Mouse (Mus musculus) heart, adult 11 months (tissue): ENCODE results near the gene Tnip1.
"Not testable (repeated sequence)": the region's sequence is repeated elsewhere in the genome, so short reads cannot be mapped to it uniquely, and the experiment has no call there.

Experiments
- DNase-seq: peaks from one replicate; pipeline ENCODE4 v3.0.0; 2022

The Tnip1 gene

GRCm38 (mm10) chr11:54972049-54972723, 9.5 kb upstream of the Tnip1 start:
- DNase-seq, result no peak

- no peak for DNase-seq
These were observed 8.8 kb upstream of the Tnip1 start for GRCm38 (mm10) chr11:54971365-54972048.

DNA sequence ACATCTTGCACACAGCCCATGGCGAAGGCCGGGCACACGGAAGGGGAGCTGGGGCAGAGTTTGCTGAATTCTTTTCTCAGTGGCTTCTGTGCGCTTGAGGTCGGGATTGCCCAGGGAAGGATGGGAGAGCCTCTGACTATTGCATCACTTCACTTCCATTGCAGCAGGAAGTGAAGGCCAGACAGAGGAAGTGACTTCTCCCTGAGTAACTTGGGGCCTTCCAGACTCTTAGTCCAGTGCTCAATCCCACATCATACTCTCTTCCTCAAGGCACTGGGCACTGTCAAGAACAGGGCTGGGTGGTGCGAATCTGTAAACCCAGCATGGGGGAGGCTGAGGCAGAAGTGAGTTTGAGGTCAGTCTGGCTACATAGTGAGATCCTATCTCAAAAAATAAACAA, 2.5 kb upstream of the Tnip1 start:
- DNase-seq, result no peak

DNA sequence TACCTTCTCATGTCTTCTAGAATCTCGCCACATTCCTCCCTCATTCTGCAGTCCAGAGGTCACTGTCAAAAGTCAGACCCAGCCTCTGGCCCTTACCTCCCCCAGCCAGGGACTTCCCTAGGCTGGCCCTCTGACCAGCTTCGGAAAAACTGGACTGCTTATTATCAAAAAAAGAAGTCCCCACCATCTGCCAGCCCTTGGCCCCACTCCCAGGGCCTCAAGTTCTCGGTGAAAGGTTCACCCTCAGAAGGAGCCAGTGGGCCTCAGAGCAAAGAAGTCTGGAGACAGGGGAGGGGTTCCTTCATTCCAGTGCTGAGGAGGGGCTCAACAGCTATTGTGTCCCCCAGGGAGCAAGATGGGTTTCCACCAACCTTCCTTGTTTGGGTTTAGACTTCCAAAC, 796 bp downstream of the Tnip1 start:
- peak; percentile 95 for DNase-seq

GRCm38 (mm10) chr11:54961164-54961850, 1.4 kb downstream of the Tnip1 start:
- peak; percentile 95 for DNase-seq

DNA sequence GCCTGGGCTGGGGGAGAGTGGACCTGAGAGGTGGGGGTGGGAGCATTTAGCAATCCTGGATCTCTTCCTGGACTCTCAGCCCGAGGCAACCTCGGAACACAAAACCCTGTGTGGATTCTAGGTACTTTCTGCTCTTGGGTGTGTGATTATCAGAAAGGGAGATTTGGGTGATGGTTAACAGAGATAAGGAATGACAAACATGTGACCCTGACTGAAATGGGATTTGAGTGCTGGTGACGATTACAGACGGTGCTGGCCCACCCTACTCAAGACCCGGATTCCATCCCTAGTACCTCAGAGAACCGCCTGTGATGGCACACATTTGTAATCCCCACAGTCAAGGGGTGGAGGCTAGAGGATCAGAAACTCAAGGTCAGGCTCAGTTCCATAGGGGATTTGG, 2.5 kb downstream of the Tnip1 start:
- DNase-seq, result no peak

DNA sequence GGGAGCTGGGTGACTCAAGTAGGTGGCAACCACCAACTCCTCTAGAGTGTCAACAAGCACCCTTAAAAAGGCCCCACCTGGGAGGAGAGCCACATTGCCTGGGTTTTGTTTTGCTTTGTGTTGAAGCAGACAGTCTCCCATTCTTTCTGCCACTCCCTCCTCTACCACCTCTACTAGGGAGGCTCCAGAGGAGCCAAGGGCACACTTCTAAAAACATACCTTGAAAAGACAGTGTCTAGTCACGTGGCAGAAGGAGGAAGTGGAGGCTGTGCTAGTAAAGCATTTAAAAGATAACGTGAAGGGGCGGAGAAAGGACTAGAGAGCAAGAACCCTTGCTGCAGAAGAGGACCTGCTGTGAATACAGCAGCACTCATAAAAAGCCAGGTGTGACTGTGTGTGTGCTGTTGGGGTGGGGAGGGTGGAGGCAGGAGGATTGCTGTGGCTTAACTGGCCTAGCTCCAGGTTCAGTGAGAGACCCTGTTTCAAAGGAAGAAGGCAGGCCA, 4.1 kb downstream of the Tnip1 start:
- DNase-seq, result no peak

DNA sequence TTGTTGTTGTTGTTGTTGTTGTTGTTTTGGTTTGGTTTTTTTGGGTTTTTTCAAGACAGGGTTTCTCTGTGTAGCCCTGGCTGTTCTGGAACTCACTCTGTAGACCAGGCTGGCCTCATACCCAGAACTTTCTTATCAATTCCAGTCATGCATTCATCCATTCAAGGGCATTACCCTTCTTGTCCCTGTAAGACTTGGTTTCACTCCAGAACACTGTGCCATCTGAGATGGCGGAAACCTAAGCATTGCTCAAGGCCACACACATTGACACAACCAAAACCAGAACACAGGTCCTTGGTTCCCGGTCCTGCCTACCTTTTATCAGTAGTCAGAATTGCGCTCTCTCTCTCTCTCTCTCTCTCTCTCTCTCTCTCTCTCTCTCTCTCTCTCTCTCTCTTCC, 5.0 kb downstream of the Tnip1 start:
- DNase-seq, result not testable (repeated sequence)

- no peak for DNase-seq
These were observed 5.8 kb downstream of the Tnip1 start for GRCm38 (mm10) chr11:54956912-54957311.

GRCm38 (mm10) chr11:54955735-54956480, 6.8 kb downstream of the Tnip1 start:
- peak; percentile 100 for DNase-seq

- not testable (repeated sequence) for DNase-seq
These were observed 7.3 kb downstream of the Tnip1 start for GRCm38 (mm10) chr11:54955400-54955734.

DNA sequence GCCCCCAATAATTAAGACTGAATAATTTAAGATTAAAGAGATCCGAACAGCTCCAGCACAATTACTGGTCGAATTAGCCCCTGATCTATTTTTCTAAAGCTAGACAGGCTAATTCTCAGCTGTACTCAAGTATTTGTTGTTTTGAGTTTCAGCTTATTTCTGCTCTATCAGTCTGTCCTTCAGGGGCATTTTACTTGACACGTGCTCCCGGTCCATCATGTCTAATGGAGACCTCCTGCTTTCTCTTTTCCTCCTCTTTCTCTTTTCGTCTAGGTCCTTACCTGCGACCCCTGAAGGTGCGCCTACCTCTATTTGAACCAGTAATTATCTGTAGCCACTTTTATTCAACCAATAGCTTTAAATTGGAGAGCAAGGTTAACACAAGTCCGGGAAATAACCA, 8.0 kb downstream of the Tnip1 start:
- no peak for DNase-seq

- no peak for DNase-seq
These were observed 8.7 kb downstream of the Tnip1 start for GRCm38 (mm10) chr11:54953993-54954446.

DNA sequence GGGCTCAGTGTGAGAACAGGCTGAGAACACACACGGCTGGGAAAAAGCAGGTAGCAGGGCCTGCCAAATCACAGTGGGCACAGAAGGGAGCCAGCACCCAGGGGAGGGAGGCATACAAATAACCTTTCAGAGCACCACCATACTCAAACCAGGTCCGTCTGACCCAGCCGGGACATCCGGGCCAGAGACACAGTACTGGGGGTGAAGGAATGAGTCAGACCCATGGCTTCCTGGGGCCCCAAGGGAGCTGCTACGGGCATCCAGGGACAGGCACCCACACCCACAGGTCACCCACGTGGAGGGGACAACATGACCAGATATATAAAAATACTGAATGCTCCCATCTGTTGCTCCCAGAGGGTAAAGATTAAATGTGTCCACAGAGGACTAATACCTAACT, 10.1 kb downstream of the Tnip1 start:
- DNase-seq, result peak; percentile 93

GRCm38 (mm10) chr11:54950684-54951083, 12.0 kb downstream of the Tnip1 start:
- peak; percentile 88 for DNase-seq

DNA sequence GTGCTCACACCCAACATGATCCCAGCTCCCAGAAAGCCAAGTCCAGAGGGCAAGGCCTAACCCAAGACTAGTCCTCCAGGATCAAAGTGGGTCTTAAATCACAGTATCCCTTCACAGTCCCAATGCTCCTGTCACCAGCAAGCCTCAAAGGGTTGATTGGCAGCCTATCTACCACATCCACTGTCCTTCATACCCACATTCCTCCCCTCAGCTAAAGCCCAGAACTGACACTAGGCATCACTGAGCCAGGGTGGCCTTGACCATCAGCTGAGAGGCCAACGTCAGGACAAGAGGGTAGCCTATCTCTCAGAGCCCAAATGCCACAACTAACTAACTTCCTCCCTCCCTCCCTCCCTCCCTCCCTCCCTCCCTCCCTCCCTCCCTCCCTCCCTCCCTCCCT, 13.0 kb downstream of the Tnip1 start:
- no peak for DNase-seq

DNA sequence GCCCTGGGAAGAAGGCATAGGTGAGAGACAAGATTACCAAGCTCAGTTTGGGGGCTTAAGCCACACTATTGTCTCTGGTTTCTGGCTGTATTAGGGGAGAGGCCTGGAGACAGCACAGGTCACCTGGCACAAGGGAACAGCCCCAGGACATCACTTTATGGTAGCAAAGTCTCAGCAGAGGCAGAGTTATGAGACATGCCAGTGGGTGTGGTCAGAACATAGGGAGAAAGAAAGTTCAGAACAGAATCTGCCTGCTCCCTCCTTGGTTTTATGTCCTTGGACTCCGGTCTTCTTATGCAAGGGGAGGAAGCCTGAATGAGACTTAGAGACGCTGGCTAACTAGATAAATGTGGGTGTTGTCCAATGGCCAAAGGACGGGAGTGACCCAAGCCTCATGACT, 18.0 kb downstream of the Tnip1 start:
- no peak for DNase-seq

GRCm38 (mm10) chr11:54940056-54940455, 22.7 kb downstream of the Tnip1 start:
- DNase-seq, result no peak

DNA sequence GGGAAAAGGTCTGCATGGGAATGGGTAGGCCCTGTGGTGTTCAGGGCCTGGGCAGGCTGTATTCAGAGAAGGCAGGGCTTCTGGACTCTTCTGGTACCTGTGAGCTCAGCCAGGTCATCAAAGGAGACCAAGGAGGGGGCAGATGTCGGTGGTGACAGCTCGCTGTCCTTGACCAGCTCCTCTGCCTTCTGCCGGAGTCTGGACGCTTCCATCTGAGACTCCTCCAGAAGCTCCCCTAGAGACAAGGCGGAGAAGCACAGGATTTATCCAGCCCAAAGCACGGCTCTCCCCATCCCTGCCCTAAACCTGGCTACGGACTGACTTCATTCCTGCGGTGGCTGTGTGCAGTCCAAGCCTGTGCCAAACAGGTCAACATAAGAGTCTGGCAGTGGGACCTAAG, 23.2 kb downstream of the Tnip1 start:
- no peak for DNase-seq

DNA sequence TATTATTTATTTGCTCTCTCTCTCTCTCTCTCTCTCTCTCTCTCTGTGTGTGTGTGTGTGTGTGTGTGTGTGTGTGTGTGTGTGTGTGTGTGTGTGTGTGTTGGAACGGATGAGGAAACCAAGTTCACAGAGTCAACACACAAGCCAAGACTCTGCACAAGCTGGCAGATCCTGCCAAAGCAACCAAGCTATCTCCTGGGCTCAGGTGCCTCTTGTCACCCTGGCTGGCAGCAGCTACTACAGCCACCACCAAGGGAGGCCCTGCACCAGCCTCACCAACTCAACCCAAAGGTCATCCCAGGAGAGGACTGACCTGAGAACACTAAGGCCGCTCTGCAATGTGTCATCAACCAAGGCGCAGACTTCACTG, 26.0 kb downstream of the Tnip1 start:
- DNase-seq, result peak; percentile 94

DNA sequence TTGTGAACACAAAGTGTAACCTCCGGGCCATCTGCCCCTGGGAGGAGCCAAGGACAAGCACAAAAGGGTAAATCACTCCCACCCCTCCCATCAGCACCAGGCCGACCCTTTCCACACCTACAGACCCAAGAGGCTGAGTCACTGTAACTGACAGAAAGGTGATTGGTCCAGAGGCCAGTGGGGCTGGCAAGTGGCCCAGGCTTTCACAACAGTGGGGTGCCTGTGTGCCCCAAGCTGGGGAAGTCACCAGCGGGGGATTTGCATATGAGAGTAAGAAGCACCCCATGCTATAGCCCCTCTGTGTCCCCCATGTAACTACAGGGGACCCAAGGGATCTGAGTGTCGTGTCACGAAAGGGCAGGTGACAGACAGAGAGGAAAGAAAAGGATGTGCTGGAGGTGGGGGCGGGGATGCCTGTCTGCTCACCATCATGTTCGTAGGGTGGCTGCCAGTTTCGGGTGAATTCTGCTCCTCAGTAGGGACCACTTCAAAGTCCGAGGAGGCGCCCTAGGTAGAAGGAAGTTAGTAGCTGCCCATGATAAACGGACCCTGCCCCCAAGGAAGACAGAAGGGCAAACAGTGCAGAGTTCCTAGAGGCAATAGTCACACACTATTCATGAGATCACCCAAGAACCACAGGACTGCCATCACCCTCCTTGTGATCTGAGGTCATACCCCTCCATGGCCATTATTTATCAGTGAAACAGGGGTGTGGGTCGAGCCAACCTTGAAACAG, 26.5 kb downstream of the Tnip1 start:
- no peak for DNase-seq

- no peak for DNase-seq
These were observed 28.5 kb downstream of the Tnip1 start for GRCm38 (mm10) chr11:54934198-54934597.

- peak; percentile 90 for DNase-seq
These were observed 30.2 kb downstream of the Tnip1 start for GRCm38 (mm10) chr11:54932540-54932939.
